Mouse (Mus musculus) thymus, adult 2 months (tissue): ENCODE results near the gene Rev1. TPM values are rescaled to one million over a fixed set of nuclear protein-coding genes. Genes with fewer than 3 reads are reported as not detected.

Experiments
- DNase-seq: peaks from one replicate; pipeline ENCODE4 v3.0.0; 2021
- H3K27ac ChIP-seq: fragments of 200-500 bp; 2 replicates; pipeline ENCODE4 v1.5.1; 2012; ENCODE audit warnings: low read length, control low read depth; ENCODE audit not compliant: control insufficient read depth, insufficient read depth
- H3K27me3 ChIP-seq: fragments of 200-500 bp; 2 replicates; pipeline ENCODE4 v1.6.1; 2012; ENCODE audit warnings: mild to moderate bottlenecking, low read length, moderate library complexity, mixed read lengths; ENCODE audit not compliant: control insufficient read depth, insufficient read depth
- H3K36me3 ChIP-seq: fragments of 200-500 bp; 2 replicates; pipeline ENCODE4 v1.6.1; 2012; ENCODE audit warnings: mild to moderate bottlenecking, low read length, moderate library complexity; ENCODE audit not compliant: control insufficient read depth, insufficient read depth
- H3K4me1 ChIP-seq: fragments of 200-500 bp; replicated peaks from 2 replicates; pipeline ENCODE4 v1.6.1; 2012; ENCODE audit warnings: low read length; ENCODE audit not compliant: control insufficient read depth, insufficient read depth
- H3K4me3 ChIP-seq: fragments of 200-500 bp; 2 replicates; pipeline ENCODE4 v1.5.1; 2012; ENCODE audit warnings: mild to moderate bottlenecking, low read length, control low read depth, moderate library complexity; ENCODE audit not compliant: control insufficient read depth, insufficient read depth
- CTCF ChIP-seq: fragments of 200-500 bp; IDR thresholded peaks from 2 replicates; pipeline ENCODE4 v1.5.1; 2012; ENCODE audit warnings: mild to moderate bottlenecking, control low read depth, low read length, moderate library complexity, borderline replicate concordance; ENCODE audit not compliant: control insufficient read depth, poor library complexity, insufficient read depth; ENCODE audit errors: extremely low read depth
- POLR2A ChIP-seq: fragments of 200-500 bp; IDR thresholded peaks from 2 replicates; pipeline ENCODE4 v1.6.1; 2012; ENCODE audit warnings: mild to moderate bottlenecking, low read length, control low read depth, moderate library complexity; ENCODE audit not compliant: control insufficient read depth, poor library complexity, insufficient read depth; ENCODE audit errors: extremely low read depth
- WGBS: fragments of 180-500 bp; shearing (Covaris S2); methylation state at CpG from one replicate; pipeline ENCODE4 v1.1.7; 2018; 5-methylcytosine and 5-hydroxymethylcytosine counted together
- polyA plus RNA-seq: library from polyadenylated mRNA; depleted of rRNA; stranded (reverse); fragments of >200 nt; gene quantifications from 2 replicates; pipeline ENCODE4 v1.2.3, GENCODE M21; 2012

Gene Rev1
- polyA plus RNA-seq, 1 experiment = 15.7 TPM

- no peak for TF ChIP-seq CTCF
- no peak for TF ChIP-seq POLR2A
- WGBS = 98% methylated on average over 4 of the region's 4 CpGs
- Histone ChIP-seq H3K4me1 (no peaks in the 10 kb centered on the region), H3K27ac (no peak overlapping the region), H3K27me3 (no peaks in the 10 kb centered on the region), H3K4me3 (no peak overlapping the region), H3K36me3 (no peaks in the 10 kb centered on the region)
- no peak for DNase-seq
These were observed 16.4 kb upstream of the Rev1 start for GRCm38 (mm10) chr1:38146008-38146407.

- H3K27me3 ChIP-seq = no peaks in the 10 kb centered on the region
- H3K36me3 ChIP-seq = no peaks in the 10 kb centered on the region
- no peak for TF ChIP-seq CTCF
- TF ChIP-seq POLR2A = no peak
- 0 out of 2 replicates have a peak, but pooled peaks cover 3% of the 10 kb centered on the region for H3K4me1 ChIP-seq
- H3K4me3 ChIP-seq = no peak overlapping the region
- no peak overlapping the region for H3K27ac ChIP-seq
- 97% methylated on average over 1 of the region's 1 CpGs for WGBS
- no peak for DNase-seq
These were observed 11.8 kb upstream of the Rev1 start for GRCm38 (mm10) chr1:38141371-38141770.

GRCm38 (mm10) chr1:38140911-38141310 is 11.3 kb upstream of the Rev1 start:
- WGBS = 98% methylated on average over 2 of the region's 2 CpGs
- Histone ChIP-seq H3K27me3 (no peaks in the 10 kb centered on the region), H3K4me3 (no peak overlapping the region), H3K27ac (no peak overlapping the region), H3K4me1 (0 out of 2 replicates have a peak, but pooled peaks cover 3% of the 10 kb centered on the region), H3K36me3 (no peaks in the 10 kb centered on the region)
- TF ChIP-seq CTCF (no peak), POLR2A (no peak)
- no peak for DNase-seq

- Histone ChIP-seq H3K27me3 (no peaks in the 10 kb centered on the region), H3K4me3 (no peak overlapping the region), H3K27ac (no peak overlapping the region), H3K36me3 (no peaks in the 10 kb centered on the region), H3K4me1 (0 out of 2 replicates have a peak, but pooled peaks cover 3% of the 10 kb centered on the region)
- TF ChIP-seq POLR2A (no peak), CTCF (no peak)
- WGBS = 28% methylated on average over 2 of the region's 2 CpGs
- DNase-seq = no peak
These were observed 9.8 kb upstream of the Rev1 start for GRCm38 (mm10) chr1:38139396-38139795.

GRCm38 (mm10) chr1:38132942-38133341 is 3.3 kb upstream of the Rev1 start:
- no peak for TF ChIP-seq POLR2A
- TF ChIP-seq CTCF = no peak
- no peak for DNase-seq
- Histone ChIP-seq H3K4me3 (no peak overlapping the region), H3K27me3 (no peaks in the 10 kb centered on the region), H3K36me3 (no peaks in the 10 kb centered on the region), H3K27ac (no peak overlapping the region), H3K4me1 (peaks cover 9% of the 10 kb centered on the region)
- 78% methylated on average over 6 of the region's 6 CpGs for WGBS

- Histone ChIP-seq H3K4me3 (no peak overlapping the region), H3K36me3 (no peaks in the 10 kb centered on the region), H3K4me1 (peaks cover 9% of the 10 kb centered on the region), H3K27ac (no peak overlapping the region), H3K27me3 (no peaks in the 10 kb centered on the region)
- 69% methylated on average over 10 of the region's 10 CpGs for WGBS
- TF ChIP-seq POLR2A (no peak), CTCF (no peak)
- DNase-seq = no peak
These were observed 1.3 kb upstream of the Rev1 start for GRCm38 (mm10) chr1:38130715-38131483.
